Mouse (Mus musculus): ENCODE results near the gene Tbc1d16.

Gene Tbc1d16

GRCm38 (mm10) chr11:119176389-119177179, 51.7 kb downstream of the Tbc1d16 start:
- DNase-seq (ENCODE audit: low spot score), result no peak

DNA sequence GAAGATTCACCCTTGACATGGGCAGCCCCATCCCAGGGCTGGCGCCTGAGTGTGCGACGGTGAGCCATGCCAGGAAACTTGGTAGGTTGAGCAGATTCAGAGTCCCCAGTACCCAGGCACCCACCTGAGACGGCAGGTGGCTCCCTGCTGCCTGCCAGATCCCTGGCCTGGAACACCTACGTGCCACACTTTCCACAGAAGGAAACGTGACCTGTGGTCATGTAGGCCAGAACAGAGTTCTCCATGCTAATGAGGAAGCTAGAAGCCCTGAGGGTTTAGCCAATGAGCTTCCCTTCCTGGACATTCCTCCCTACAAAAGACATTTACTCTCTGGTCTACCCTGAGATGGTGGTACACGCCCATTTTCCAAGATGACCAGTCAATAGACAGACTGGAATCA, 56.7 kb downstream of the Tbc1d16 start:
- DNase-seq (ENCODE audit: low spot score), result no peak

- DNase-seq (ENCODE audit: low spot score), result no peak
Observed at GRCm38 (mm10) chr11:119168851-119169250, 59.4 kb downstream of the Tbc1d16 start.

- DNase-seq (ENCODE audit: low spot score), result no peak
Observed at GRCm38 (mm10) chr11:119165995-119166394, 62.3 kb downstream of the Tbc1d16 start.

DNA sequence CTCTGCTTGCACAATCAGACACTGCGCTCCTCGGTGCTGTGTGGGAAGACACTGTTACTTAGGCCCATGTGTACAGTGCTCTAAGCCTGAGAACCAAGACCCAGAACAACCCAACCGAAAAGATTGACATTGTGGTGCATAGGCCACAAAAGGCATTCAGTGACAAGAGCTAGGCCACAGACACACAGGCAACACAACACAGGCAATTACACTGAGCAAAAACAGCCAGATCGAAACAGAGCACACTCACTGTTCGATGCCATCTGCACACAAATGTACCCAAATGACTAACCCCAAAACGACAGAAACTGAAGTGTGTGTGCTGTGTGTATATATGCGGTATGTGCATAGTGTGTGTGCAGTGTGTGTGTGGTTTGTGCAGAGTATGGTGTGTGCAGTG, 63.9 kb downstream of the Tbc1d16 start:
- DNase-seq (ENCODE audit: low spot score), result no peak

DNA sequence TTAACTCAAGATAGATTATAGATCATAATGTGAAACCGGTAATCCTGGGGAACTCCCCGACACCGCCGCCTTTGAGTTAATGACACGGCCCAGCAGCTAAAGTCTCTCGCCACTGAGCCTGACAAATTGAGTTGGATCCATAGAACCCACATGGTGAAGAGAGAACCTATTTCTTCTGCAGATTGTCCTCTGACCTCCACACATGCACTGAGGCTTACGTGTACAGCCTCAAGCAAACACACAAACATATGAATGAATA, 64.6 kb downstream of the Tbc1d16 start:
- no peak for DNase-seq (ENCODE audit: low spot score)

- no peak for DNase-seq (ENCODE audit: low spot score)
Observed at GRCm38 (mm10) chr11:119162959-119163733, 65.2 kb downstream of the Tbc1d16 start.

DNA sequence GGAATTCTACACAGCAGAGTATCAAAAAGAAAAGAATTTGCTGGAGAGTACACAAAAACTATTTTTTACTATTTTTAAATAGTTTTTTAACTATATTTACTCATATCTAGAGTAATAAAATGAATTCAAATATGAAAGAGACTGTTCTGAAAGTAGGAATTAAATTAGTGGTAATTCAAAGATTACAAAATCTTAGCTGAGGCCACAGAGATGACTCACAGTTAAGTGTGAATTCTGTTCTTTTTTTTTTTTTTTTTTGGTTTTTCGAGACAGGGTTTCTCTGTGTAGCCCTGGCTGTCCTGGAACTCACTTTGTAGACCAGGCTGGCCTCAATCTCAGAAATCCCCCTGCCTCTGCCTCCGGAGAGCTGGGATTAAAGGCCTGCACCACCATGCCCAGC, 66.6 kb downstream of the Tbc1d16 start:
- DNase-seq (ENCODE audit: low spot score), result no peak

- no peak for DNase-seq (ENCODE audit: low spot score)
Observed at GRCm38 (mm10) chr11:119160050-119160449, 68.2 kb downstream of the Tbc1d16 start.

DNA sequence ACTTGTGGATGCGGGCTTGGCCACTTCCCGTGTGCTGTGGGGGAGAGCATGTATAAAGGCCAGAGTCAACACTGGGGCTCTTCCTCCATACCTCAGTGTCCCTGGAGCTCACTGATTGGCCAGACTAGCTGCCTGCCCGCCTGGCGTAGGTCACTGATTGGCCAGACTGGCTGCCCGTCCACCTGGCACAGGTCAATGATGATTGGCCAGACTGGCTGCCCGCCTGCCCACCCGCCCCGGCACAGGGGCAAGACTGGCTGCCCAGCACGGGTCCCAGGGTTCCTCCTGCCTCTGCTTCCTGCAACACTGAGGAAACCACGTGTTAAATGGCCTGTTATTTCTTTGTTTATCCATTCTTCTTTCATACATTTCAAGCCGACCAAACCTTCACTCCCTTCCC, 68.8 kb downstream of the Tbc1d16 start:
- DNase-seq (ENCODE audit: low spot score), result no peak

DNA sequence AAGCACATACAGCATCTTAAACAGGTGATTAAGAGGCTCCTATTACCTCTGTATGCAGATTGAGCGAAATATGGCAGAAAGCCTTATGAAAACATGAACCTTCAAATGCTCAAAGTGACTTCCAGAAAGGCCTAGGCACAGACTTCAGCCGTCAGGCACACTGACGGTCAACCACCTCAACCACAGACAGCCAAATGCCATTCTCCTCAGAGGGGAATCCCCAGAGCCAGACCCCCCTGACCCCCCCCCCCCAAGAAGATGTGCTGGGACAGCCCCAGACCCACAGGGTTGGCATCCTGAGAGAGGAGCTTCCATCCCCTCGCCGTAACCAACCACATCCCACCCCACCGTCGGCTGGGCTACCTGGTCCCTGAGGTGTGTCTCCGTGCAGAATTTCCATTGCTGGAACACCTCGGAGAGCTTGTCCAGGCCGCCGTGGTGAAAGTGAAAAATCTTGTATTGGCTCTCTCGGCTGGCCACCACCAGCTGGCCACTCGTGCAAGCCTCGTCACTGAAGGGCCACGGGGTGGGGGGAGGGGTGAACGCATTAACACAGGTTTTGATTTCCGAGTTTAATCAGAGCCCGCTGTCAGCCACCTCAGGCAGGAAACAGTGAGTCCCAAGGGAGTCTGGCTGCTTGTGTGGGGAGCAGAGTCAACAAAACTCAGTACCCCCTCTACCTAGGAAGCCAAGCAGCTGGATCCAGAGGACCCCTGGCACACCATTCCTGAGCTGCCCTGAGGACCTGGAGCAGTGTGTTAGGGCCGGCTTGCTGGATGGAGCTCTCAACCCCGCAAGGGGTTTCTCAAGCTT, 70.7 kb downstream of the Tbc1d16 start:
- no peak for DNase-seq (ENCODE audit: low spot score)

- DNase-seq (ENCODE audit: low spot score), result no peak
Observed at GRCm38 (mm10) chr11:119156481-119157254, 71.6 kb downstream of the Tbc1d16 start.

- DNase-seq (ENCODE audit: low spot score), result no peak
Observed at GRCm38 (mm10) chr11:119155638-119156480, 72.4 kb downstream of the Tbc1d16 start.

DNA sequence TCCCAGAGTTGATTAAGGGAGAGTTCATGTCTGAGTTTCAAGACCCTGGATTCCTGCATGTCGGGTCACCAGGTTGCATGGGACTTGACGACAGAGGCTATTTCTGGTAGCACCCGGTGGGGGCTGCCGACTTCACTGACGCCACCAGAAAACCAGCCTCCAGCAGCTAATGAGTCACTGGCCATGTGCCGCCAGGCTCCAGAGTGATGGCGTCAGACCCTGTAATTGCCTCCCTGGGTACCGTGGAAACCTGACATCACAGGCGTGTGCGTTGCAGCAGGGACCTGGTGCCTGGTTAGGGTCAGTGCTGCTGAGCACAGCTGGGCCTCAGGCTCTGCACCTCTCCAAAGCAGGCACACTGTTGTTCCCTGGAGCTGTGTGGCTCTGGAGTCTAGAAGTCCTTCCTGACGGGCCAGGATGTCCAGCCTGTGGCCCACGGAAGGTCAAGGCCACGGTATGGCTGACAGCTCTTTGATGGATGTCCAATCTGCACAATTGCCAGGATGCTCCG, 75.9 kb downstream of the Tbc1d16 start:
- no peak for DNase-seq (ENCODE audit: low spot score)

DNA sequence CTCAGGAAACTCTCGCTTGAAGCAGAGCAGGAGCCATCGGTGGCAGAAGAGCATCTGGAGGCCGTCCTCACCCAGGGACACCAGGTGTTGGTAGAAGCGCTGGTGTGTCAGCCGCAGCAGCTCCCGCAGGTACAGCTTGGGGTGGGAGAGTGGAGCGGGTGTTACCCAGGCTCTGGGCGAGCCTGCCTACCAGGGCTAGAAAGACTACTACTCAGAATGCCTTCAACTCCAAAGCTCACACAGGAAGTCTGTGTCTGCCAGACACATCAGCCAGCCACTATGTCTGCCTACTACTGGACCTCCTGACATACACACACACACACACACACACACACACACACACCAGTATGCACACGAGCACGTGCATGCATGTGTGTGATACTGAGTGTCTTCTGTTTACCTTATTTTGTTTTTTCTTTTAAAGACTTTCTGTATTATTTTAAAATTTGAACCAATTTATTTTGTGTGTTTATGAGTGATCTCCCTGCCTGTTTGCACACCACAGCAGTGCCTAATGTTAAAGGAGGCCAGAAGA, 77.2 kb downstream of the Tbc1d16 start:
- DNase-seq (ENCODE audit: low spot score), result no peak

GRCm38 (mm10) chr11:119150442-119150841, 77.9 kb downstream of the Tbc1d16 start:
- DNase-seq (ENCODE audit: low spot score), result no peak

DNA sequence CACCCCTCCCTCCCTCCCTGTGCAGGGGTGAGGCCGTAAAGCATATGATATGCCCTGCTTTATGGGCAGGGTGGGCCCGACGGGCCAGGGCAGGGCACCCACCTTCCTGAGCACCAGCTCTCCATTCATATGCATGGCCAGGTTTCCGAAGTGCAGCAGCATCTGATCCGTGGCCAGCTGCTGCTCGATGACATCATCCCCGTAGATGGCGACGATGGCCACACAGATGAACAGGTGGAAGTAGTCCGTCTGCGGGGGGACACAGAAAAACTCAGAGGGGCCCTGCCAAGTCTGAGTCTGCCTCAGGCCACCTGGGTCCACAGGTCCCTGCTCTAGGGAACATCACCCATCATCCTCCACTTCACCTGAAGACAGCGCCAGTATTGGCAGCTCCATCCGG, 79.5 kb downstream of the Tbc1d16 start:
- no peak for DNase-seq (ENCODE audit: low spot score)

DNA sequence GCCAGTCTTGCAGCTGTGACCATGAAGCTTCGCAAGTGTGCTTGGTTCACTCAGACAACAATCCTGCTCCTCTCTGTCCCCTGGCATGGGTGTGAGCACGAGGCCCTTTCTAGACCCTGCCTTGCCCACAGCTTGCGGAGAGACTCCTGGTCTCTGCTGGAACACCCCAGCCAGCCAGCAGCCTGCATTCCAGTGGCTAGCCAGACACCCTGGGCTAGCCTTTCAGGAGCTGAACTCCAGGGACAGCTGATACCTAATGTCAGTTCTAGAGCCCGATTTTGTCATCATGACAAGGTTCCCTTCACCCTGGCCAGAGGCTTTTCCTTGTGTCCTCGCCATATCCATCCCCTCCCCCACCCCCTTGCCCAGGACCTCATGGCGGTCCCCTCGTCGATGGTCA, 81.1 kb downstream of the Tbc1d16 start:
- no peak for DNase-seq (ENCODE audit: low spot score)

DNA sequence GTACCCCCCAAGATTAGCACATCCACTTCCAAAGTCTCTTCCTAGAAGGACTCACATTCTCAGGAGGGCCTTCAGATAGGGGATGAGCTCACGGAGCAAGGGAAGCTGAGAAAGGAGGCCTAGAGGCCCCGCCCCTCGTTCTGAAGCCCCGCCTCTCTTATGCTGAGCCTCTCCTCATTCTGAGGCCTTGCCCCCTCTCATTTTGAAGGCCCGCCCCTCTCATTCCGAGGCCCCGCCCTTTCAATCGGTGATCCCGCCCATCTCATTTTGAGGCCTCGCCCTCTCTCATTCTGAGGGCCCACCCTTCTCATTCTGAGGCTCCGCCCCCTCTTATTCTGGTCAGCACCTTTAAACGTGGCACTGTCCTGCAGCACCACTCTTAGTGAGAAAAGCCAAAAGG, 82.2 kb downstream of the Tbc1d16 start:
- no peak for DNase-seq (ENCODE audit: low spot score)

DNA sequence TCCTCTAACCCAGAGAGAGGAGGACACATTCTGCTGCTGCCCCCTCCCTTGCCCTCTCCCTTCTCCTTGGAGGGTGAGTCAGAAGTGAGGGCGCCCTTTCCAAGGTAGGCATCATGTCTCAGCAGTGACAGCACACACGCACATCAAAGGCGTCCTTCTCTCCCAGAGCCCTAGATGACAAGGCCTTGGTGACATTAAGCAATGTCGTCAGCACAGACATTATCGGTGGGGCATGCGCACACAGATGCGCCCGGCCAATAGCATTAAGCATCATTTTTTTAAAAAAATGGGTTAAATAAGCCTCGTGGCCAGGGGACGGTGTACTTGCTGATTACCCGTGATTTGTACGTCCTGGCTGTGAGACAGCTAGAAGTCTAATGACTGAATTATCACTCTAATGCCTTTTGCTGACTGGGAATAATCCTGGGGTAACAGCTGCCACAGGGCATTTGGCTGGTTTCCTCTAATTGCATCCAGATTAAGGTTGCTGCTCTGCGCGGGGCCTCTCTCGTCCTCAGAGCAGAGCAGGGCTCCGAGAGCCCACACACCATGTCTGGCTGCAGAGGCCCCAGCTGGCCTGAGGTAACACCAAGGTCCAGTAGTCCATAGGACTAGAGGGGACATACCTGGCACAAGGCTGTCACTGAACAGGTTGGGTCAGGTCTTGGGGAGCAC, 83.4 kb downstream of the Tbc1d16 start:
- DNase-seq (ENCODE audit: low spot score), result no peak
